Mouse (Mus musculus): ENCODE measurements around the gene Mxi1.
"Not testable (repeated sequence)": the region's sequence is repeated elsewhere in the genome, so short reads cannot be mapped to it uniquely, and the experiment has no call there.

Gene Mxi1

GRCm38 (mm10) chr19:53366881-53367280 is 56.6 kb downstream of the Mxi1 start:
- no peak for DNase-seq

- peak; percentile 89 for DNase-seq
Measured at GRCm38 (mm10) chr19:53369469-53370043, 59.2 kb downstream of the Mxi1 start.

- no peak for DNase-seq
Measured at GRCm38 (mm10) chr19:53370233-53370632, 59.9 kb downstream of the Mxi1 start.

- DNase-seq: no peak
Measured at GRCm38 (mm10) chr19:53371666-53372065, 61.3 kb downstream of the Mxi1 start, which contains the start of gene Gm10197. Gene Gm10197 (minus strand): TSS chr19:53371766.

GRCm38 (mm10) chr19:53373570-53373969 is 63.3 kb downstream of the Mxi1 start:
- DNase-seq: no peak

GRCm38 (mm10) chr19:53375299-53375698 is 65.0 kb downstream of the Mxi1 start:
- DNase-seq: no peak

GRCm38 (mm10) chr19:53375816-53376215 is 65.5 kb downstream of the Mxi1 start:
- no peak for DNase-seq

GRCm38 (mm10) chr19:53377652-53378051 is 67.3 kb downstream of the Mxi1 start:
- no peak for DNase-seq

GRCm38 (mm10) chr19:53378421-53378820 is 68.1 kb downstream of the Mxi1 start:
- DNase-seq: no peak

- no peak for DNase-seq
Measured at GRCm38 (mm10) chr19:53383336-53383735, 73.0 kb downstream of the Mxi1 start.

- no peak for DNase-seq
Measured at GRCm38 (mm10) chr19:53389417-53389816, 79.1 kb downstream of the Mxi1 start.

- no peak for DNase-seq
Measured at GRCm38 (mm10) chr19:53389851-53390431, 79.6 kb downstream of the Mxi1 start.

- DNase-seq: peak; percentile 99
Measured at GRCm38 (mm10) chr19:53390495-53391007, 80.2 kb downstream of the Mxi1 start, which contains the start of gene Smndc1. Gene Smndc1 (minus strand): TSS chr19:53390578.

GRCm38 (mm10) chr19:53391386-53391785 is 81.1 kb downstream of the Mxi1 start:
- DNase-seq: no peak

GRCm38 (mm10) chr19:53391787-53392186 is 81.5 kb downstream of the Mxi1 start:
- no peak for DNase-seq

GRCm38 (mm10) chr19:53392781-53393343 is 82.5 kb downstream of the Mxi1 start:
- DNase-seq: no peak

- no peak for DNase-seq
Measured at GRCm38 (mm10) chr19:53393646-53394045, 83.3 kb downstream of the Mxi1 start.

- DNase-seq: peak; percentile 53
Measured at GRCm38 (mm10) chr19:53394552-53394951, 84.2 kb downstream of the Mxi1 start.

- not testable (repeated sequence) for DNase-seq
Measured at GRCm38 (mm10) chr19:53394956-53395355, 84.6 kb downstream of the Mxi1 start.

- DNase-seq: not testable (repeated sequence)
Measured at GRCm38 (mm10) chr19:53395805-53396204, 85.5 kb downstream of the Mxi1 start.

- DNase-seq: no peak
Measured at GRCm38 (mm10) chr19:53397451-53398233, 87.3 kb downstream of the Mxi1 start.

GRCm38 (mm10) chr19:53399213-53399612 is 88.9 kb downstream of the Mxi1 start:
- DNase-seq: no peak
